Mouse (Mus musculus): Measurements from ENCODE around the gene Nup210l.

GRCm38 (mm10) chr3:90137606-90138005, 33.7 kb downstream of the Nup210l start:
- TF ChIP-seq EP300 (IDR thresholded peaks at IDR 0.05), result no peak
- no peak for TF ChIP-seq CTCF (IDR thresholded peaks at IDR 0.05)
